8 mouse cellular contexts compared by ENCODE assay signal in genomic region chr10:80264341-80265148, GRCm38 (mm10). TPM values are rescaled to one million over a fixed set of nuclear protein-coding genes. Genes with fewer than 3 reads are reported as not detected.
A peak's percentile ranks its signal among the peaks of the same experiment; 100 is the strongest.
DNase-seq lines count a peak whose midpoint lies in the region; ATAC-seq lines count a peak whose summit lies in the region.

No protein-coding gene starts in this region.

- peak overlapping the region; percentile 88 for H3K9ac ChIP-seq in hindbrain, embryonic 14.5 days

- H3K36me3 ChIP-seq in hindbrain, embryonic 14.5 days (replicated peaks; ENCODE audit: control insufficient read depth, insufficient read depth): peaks cover 10% of the 10 kb centered on the region

- H3K4me2 ChIP-seq in hindbrain, embryonic 14.5 days (replicated peaks): peak overlapping the region; percentile 60

- peak overlapping the region; percentile 60 for H3K4me3 ChIP-seq in hindbrain, embryonic 14.5 days (replicated peaks; ENCODE audit: low read length)

- H3K4me1 ChIP-seq in hindbrain, embryonic 14.5 days (replicated peaks; ENCODE audit: control insufficient read depth, insufficient read depth, low read length): peaks cover 48% of the 10 kb centered on the region

- peak overlapping the region; percentile 56 for H3K27ac ChIP-seq in hindbrain, embryonic 14.5 days

- peak; percentile 78 for ATAC-seq in hindbrain, embryonic 14.5 days (ENCODE audit: low FRiP score)

- H3K27me3 ChIP-seq in hindbrain, embryonic 14.5 days (ENCODE audit: control insufficient read depth, insufficient read depth, low read length): no peaks in the 10 kb centered on the region

- DNase-seq in R1 (ENCODE audit: low read depth, low spot score): peak; percentile 99
- peak; percentile 99 to 100 for DNase-seq in cerebellum, postnatal 25 days
- peak; percentile 97 for DNase-seq in frontal cortex, postnatal 25 days (ENCODE audit: low spot score in 2 of 2)
- peak; percentile 99 for DNase-seq in hindbrain, embryonic 14.5 days (ENCODE audit: low spot score)
- DNase-seq in layer of hippocampus, postnatal 36 days: peak; percentile 98 to 99
- DNase-seq in lung, postnatal 36 days: peak; percentile 99
- DNase-seq in retina, postnatal 1 day: peak; percentile 99
- peak; percentile 92 to 97 for DNase-seq in urinary bladder, adult 18-20 months (ENCODE audit: low spot score in 2 of 2)

- WGBS in hindbrain, embryonic 14.5 days: 3% methylated on average over 53 of the region's 81 CpGs

- H3K9me3 ChIP-seq in hindbrain, embryonic 14.5 days (ENCODE audit: control insufficient read depth, low read length): no peaks in the 10 kb centered on the region

RNA-seq across cellular contexts. Expression of gene Dazap1, which starts 3.3 kb away (rescaled TPM):
- 35.2 and 36.3 TPM in 2 replicates for polyA plus RNA-seq in hindbrain, embryonic 14.5 days (2014; fragmentation: Nextera tagmentation; extraction: Ambion mirVana)
- total RNA-seq in layer of hippocampus, postnatal 36 days (2021): 100 to 1,000 TPM in 1 of 2 experiments, 10 to 100 TPM in 1; 82.6 to 100 TPM

RNA-seq across cellular contexts. Expression of gene Gamt, which starts 3.7 kb away (rescaled TPM):
- 17.3 and 24.3 TPM in 2 replicates for polyA plus RNA-seq in hindbrain, embryonic 14.5 days (2014; fragmentation: Nextera tagmentation; extraction: Ambion mirVana)
- 10 to 100 TPM; 37.7 to 39.1 TPM for total RNA-seq in layer of hippocampus, postnatal 36 days (2021)

RNA-seq across cellular contexts. Expression of gene Ndufs7, which starts 15.6 kb away (rescaled TPM):
- polyA plus RNA-seq in hindbrain, embryonic 14.5 days (2014; fragmentation: Nextera tagmentation; extraction: Ambion mirVana): 303 and 341 TPM in 2 replicates
- total RNA-seq in layer of hippocampus, postnatal 36 days (2021): 100 to 1,000 TPM; 199 to 204 TPM

RNA-seq across cellular contexts. Expression of gene Rps15, which starts 27.7 kb away (rescaled TPM):
- polyA plus RNA-seq in hindbrain, embryonic 14.5 days (2014; fragmentation: Nextera tagmentation; extraction: Ambion mirVana): 570 and 649 TPM in 2 replicates
- 100 to 1,000 TPM; 755 to 823 TPM for total RNA-seq in layer of hippocampus, postnatal 36 days (2021)

RNA-seq across cellular contexts. Expression of gene Apc2, which starts 31.2 kb away (rescaled TPM):
- polyA plus RNA-seq in hindbrain, embryonic 14.5 days (2014; fragmentation: Nextera tagmentation; extraction: Ambion mirVana): 200 and 216 TPM in 2 replicates
- 10 to 100 TPM; 98.3 to 98.4 TPM for total RNA-seq in layer of hippocampus, postnatal 36 days (2021)

Comparison
In these comparisons a context has a peak if more than half of its experiments do, and no peak if none do; other contexts are left out.
1. Peak in every context shown above with its lines: DNase-seq, ATAC-seq, H3K4me3 ChIP-seq and H3K27ac ChIP-seq.